Mouse (Mus musculus) spleen, embryonic (tissue): ENCODE results near the gene Rarres2.

Source experiments
- CTCF ChIA-PET: fragments of 350-600 bp; sonication (Branson Sonifier 250); formaldehyde crosslinking; loops from one replicate; lab custom pipeline; 2022; lab: Charles Lee

Gene Rarres2

DNA sequence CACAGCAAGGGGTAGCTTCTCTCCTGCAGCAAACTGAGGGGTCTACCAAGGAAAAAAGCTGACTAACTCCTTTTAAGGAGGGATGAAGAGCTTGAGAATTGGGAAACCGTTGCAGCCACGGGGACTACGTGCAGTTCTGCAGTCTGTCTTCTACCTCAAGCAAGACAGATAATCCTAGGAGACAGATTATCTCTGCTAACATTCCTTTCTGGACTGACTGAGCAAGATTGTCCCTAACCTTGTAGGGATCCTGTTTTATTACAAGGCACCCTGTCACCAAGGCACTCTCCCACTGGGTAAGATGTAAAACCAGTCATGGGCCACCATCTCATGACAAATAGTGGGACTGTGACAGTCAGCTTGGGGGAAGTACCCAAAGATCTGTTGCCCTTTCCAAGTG, 8.7 kb upstream of the Rarres2 start:
- CTCF ChIA-PET, result interaction anchor here (0.7 kb wide), 1 partner anchor 34 kb away, joined by 3 read pairs; no protein-coding TSS in a partner anchor

DNA sequence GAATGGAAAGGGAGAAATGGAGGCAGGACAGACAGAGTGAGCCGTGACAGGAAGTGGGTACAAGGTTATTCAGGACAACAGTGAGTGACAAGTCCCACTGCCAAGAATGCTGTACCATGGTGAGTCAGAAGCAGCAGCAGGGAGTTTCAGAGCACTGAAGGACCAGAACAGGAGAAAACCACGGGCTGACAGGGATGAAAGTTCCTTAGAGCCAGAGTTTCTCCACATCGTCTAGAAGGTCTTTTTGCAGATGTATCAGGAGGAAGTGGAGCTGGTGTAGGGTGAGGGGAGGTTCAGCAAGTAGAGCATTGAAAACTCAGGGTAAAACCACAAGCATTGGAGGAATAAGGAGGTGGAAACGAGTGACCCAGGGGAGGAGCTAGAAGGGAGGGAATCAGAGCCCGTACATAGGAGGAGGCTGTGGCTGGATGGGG, 6.6 kb upstream of the Rarres2 start:
- CTCF ChIA-PET, result no interaction called here

DNA sequence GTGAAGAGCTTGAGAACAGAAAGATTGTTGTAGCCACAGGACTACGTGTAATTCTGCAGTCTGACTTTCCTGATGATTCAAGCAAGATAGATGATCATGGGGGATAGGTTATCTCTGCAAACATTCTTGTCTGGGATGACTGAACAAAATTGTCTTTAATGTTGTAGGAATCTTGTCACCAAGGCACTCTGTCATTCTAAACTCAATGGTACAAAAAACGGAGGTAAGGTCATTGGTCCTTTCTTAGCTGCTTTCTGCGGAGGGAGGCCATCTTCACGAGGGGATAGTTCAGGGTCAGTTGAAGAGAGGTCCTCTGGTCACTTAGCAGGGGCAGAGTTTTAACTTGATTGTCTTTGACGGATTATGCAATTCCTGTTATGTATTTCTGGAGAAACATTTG, 6.1 kb upstream of the Rarres2 start:
- CTCF ChIA-PET, result no interaction called here

DNA sequence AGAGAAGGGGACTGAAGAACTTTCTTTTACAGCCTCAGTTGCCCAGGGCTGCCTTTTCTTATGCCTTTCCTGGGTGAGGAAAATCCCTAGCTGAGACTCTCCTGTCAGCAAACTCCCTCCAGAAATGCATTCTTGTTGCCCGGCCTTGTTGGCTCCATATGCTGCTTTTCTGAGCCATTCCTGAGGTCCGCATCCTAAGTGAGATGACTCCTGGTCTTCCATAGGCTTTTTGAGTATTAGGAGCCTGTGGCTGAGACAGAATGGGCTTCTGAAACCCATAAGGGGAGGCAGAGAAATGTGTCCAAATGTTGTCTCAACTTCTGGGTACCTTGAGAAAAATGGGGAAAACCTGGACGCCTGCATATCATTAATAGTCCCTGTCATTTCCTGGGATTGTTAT, 1.4 kb upstream of the Rarres2 start:
- CTCF ChIA-PET, result no interaction called here

DNA sequence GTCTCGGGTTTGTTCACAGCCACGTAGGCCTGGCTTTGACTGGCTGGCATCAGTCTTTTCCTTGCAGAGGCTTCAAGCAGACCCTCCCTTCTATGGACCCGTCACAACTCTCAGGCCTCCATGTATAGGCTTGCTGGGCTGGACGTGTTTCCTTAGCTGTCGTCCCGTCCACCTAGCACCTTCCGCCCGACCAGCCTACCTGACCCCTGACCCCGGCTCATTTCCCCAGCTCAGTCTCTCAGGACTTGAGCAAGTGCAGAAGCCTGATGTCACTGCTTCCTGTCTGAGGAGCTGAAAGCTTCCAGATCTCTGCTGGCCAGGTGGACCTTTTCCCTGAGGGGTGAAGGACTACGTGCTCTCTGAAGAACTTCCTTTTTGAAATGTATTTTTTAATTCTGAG, 691 bp upstream of the Rarres2 start:
- CTCF ChIA-PET, result no interaction called here

DNA sequence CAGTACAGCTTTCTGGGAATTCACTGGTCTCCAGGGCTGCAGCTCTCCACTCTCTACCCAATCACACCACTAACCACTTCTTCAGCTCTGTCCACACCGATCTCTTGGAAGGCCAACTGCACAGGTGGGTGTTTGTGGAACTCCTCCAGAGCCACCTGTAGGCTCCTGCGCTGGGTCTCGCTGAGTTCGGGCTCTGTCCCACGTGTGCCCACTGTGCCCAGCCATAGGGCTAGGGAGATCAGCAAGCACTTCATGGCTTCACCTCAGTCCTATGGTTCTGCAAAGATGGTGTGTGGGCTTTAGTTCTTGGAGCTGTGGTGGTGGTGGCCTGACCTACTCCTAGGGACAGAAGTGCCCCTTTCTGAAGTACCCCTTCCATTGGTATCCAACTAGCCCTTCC, 575 bp downstream of the Rarres2 start:
- CTCF ChIA-PET, result no interaction called here

DNA sequence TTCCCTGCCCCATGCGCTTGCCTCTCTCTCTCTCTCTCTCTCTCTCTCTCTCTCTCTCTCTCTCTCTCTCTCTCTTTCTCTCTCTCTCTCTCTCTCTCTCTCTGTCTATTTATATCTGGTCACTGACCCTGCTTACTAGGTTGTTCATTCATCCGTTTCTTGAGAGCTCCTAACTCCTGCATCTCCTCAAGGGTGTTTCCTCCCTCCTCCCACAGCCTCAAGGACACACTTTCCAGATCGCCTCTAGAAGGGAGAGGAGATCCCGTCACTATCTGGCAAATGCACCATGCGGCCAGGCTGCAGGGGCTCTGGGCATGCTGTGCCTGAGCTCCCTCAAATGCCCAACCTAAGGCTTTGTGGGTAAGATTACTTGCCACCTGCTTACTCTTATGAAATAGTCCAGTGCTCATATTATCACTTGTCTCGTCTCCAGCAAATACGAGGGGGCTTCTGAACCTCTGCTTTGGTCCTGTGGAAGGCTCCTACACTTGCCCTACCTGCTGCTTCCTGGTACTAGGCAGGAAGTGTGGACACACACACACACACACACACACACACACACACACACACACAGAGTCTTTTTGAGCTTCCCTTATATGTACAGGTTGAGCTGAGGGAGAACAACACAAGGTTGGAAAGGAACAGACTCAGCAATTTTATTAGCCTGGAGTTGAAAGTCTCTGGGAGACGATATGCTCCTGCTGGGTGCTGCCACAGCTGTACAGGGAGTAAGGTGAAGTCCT, 3.4 kb downstream of the Rarres2 start:
- CTCF ChIA-PET, result interaction anchor here (0.7 kb wide), 2 partner anchors 347 to 448 kb away, joined by 4 to 6 read pairs; no protein-coding TSS in a partner anchor

DNA sequence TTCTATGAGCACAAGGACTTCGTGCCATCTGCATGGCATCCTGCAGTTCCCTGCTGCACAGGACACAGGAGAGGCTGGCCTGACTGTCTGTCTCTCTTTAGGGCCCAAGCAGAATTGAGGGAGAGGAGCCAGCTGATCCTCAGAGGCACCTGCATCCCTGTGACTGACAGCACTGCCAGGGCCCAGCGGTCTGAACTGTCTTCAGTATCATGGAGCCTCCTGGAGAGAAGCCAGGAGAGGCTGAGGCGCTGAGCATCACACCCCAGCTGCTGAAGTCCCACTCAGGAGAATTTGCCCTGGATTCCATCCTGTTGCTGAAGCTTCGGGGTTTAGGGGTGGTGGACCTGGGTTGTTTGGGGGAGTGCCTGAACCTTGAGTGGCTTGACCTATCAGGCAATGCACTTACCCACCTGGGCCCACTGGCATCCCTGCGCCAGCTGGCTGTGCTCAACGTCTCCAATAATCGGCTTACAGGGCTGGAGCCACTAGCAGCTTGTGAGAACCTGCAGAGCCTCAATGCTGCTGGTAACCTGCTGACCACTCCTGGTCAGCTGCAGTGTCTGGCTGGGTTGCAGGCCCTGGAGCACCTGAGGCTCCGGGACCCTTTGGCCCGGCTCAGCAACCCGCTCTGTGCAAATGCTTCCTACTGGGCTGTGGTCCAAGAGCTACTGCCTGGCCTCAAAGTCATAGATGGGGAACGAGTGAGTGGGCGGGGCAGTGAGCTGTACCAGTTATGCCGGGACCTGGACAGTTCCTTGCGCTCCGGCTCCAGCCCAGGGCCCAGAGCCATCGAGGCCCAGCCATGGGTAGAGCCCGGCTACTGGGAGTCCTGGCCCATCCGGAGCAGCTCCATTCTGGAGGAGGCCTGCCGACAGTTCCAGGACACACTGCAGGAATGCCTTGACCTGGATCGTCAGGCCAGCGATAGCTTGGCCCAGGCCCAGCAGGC, 4.3 kb downstream of the Rarres2 start:
- CTCF ChIA-PET, result no interaction called here

DNA sequence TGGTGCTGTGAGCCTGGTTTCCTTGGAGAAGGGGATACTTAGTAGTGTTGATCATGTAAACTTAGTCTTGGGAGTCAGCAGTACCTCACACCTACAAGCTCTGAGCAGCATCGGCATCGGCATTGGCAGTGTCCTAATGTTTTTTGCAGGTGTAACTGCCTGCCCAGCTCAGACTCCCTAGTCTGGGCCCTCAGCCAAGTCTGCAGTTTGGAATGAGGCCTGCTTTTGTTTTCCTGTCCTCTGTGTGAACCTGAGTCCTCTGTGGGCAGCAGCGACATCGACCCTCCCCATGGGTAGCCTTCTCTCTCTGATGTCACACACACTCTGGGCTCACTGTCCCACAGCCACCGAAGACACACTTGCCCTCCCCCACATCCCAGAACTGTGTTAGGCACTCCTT, 6.3 kb downstream of the Rarres2 start:
- CTCF ChIA-PET, result no interaction called here

DNA sequence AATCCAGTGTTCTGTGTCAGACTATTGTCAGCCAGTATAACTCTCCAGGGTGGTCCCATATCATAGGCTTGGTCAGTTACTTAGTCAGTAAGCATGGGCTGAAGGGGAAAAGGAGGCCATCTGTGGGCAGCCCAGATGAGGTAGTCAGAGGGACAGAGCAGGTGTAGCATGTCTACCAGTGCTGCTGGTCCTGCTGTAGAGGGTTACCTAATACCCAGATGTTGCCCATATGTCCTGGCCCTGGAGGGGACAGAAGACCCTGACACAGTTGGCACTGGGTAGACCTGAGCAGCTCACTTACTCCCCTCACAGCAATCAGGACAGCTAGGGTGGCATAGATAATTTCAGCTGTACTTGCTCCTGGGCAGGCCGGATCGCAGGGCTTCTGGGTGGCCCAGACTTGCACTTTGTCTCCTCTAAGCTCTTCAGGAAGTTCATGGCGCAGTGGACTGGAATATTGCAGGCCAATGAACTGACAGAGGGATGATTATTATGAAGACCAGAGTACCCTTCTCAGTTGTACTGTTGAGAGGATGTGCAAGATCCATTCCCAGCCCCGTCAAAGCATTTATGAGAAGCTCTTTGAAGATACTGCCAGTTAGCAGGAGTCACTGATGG, 6.8 kb downstream of the Rarres2 start:
- CTCF ChIA-PET, result interaction anchor here (0.5 to 0.6 kb wide), 2 partner anchors 79 to 274 kb away, joined by 3 to 12 read pairs; no protein-coding TSS in a partner anchor

DNA sequence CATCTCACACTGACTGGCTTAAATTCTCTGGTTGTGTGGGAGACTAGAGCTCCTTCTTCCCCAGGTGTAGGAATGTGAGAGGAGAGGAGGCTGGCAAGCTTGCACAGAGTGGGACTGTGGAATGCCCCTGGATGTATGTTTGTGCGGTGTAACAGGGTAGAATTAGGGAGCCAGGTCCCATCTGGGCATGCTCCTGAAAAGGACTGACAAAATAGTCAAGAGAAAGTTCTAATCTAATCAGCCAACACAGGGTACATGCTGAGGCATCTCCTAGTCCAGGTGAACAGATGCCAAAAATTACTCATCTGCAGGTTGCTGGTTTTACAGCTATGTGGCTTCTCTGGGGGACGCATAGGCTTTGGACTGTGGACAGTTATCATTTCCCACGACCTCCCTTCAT, 16.6 kb downstream of the Rarres2 start:
- CTCF ChIA-PET, result no interaction called here

DNA sequence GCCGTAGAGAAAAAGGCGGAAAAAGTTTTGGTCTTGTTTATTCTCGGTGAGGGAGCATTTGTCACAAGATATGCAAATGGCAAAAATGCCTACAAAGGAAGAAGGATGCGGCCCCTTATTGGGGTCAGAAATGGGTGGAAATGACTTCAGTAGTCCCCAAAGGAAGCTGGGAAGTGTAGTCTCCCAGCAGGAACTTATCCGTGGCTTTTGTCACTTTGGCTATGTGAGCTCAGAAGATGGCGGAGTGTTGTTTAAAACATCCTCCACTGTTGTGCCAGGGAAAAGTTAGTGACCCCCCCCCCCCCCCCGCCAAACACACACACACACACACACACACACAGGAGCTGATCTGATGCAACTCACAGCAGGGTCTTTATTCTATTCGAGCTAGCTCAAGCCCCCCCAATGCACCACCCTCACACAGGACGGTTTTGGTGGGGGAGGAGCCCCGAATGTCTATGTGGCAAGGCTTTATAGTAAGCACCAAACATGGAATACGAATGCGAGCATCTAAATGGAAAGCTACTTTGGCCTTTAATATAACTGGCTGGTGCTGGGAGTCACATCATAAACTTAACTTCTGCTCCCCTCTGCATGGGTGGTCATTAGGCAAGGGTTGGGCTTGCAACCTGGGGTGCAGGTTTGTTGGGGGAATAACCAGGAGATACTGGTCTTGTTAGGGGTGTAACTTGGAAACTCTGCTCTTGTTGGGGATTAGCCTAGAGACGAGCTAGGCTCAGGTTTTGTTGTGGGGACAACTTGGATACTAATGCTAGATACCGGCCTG, 17.3 kb downstream of the Rarres2 start:
- CTCF ChIA-PET, result interaction anchor here (0.9 kb wide), 1 partner anchor 27 kb away, joined by 5 read pairs; no protein-coding TSS in a partner anchor

DNA sequence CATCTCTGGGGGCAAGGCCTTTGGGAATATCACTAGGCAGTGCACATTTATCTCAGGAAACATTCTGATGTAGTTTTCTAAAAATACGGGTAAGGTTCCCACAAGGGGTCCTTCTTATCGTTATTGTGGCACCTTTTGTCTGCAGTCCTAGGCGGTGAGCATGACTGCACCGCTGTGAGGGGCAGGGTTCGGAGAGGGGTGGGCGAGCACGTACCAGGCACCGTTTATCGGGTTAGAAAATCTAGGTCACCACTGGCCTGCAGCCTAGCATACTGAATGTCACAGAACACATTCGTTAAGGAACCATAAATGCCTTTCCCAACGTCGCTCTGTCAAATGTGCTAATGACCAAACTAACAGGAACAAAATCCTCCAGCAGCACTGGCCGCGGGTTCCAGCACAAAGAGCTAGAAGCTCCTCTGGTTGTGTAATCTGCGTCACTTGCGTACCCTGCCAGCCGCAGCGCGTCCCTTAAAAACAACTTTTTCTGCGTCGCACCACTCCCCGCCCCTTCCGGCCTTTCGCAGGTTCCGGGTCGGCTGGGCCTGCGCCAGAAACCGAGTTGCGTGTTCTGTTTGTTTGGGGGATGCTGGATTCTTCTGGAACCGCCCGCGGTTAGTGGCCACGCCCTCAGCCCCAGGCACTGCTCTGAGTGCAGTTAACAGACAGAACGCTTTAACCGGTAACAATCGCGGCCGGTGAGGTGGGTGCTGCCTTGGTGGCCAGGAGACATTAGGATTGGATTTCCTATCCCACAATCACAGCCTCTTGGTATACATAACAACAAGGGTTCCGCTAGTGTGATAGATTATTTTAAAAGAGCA, 18.1 kb downstream of the Rarres2 start, which contains the start of gene Lrrc61:
Lrrc61 (plus strand) TSS at position 517 of the 824 bp plus-strand sequence.
- CTCF ChIA-PET, result interaction anchor here (0.9 kb wide), 1 partner anchor 27 kb away, joined by 5 read pairs; no protein-coding TSS in a partner anchor

DNA sequence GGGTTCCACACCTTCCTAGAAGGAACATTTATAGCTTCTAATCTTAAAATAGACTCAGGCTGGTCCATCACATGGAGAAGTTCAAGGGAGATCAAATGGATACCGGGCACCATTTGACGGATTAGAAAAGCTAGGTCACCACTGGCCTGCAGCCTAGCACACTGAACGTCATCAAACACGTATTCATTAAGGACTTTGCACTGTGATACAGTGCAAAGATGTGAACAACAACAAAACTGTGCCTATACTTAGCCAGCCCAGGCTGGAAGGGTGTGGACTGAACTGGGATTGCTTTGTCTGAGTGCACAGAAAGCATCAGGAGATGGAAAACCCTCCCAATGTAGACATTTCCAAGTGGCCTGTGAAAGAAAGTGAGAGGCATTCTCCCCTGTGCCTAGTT, 18.8 kb downstream of the Rarres2 start:
- CTCF ChIA-PET, result no interaction called here

DNA sequence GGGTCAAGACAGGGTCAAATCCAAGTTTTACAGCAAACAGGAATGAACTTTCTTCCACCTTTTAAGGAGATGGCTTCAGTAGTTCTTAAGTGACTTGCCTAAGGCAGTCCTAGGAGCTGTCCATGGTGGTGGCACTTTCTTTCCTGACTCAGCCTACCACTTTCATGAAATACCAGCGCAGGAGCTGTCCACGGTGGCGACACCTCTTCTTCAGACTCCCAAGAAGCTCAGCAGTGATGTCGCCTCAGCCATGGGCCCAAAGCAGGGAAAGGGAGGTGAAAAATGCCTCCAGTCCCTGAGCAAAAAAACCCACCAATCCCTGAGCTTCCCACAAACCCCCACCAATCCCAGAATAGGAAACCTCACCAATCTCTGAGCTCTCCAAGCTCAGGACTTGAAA, 19.7 kb downstream of the Rarres2 start:
- CTCF ChIA-PET, result no interaction called here

DNA sequence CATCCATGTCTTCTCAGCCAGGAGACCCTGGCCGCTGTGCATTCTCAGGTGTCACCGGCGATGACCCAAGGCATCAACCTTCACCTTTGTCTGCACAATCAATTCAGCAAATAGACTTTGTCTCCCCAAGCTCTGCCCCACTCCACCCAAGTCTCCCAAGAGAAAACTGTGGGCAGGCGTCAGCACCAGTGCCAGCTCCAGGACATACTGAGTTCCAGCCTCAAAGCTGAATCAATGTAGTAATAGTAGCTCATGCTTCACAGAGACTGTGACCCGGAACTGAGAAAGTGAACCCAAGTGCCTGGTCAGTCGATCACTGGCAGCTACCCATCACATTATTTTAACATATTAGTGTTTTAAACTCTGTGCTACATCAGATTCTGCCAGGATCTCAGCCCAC, 24.3 kb downstream of the Rarres2 start:
- CTCF ChIA-PET, result no interaction called here

DNA sequence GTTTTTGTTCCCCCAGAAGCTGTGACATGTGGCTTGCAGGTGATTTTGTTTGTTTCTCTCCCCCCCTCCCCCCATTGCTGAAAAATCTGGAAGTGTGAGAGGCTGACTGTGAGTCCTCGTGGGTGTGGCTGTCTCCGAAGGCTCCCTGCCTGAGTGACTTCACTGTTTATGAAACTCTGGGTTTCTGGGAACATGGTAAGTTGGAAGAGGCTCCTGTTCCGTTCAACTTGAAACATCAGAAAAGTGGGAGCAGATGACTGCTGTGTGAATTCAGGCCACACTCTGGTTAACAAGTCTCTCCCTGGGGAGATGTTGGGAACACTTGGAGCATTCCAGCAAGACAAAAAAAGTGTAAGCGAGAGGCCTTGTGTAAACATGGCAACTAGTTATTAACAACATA, 25.7 kb downstream of the Rarres2 start:
- CTCF ChIA-PET, result interaction anchor here (0.6 to 1.0 kb wide), 4 partner anchors 35 to 182 kb away, joined by 3 to 7 read pairs (median 3); no protein-coding TSS in a partner anchor

DNA sequence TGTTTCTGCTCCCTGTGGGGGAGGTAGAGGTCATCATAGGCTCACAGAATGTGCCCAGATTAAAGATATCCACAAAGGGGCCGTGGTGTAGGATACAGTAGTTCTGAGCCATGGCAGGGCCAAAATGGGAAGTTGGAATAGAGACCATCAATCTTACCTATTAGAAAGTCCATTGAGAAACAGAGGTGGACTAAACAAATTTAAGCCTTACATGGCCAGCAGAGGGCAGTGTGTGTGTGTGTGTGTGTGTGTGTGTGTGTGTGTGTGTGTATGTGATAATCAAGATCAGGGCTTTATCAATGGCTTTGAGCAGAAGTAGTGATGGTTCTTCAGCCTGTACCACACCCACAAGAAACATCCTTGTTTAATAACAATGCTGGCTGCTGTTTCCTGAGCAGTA, 26.3 kb downstream of the Rarres2 start:
- CTCF ChIA-PET, result interaction anchor here (0.6 to 0.7 kb wide), 2 partner anchors 37 to 101 kb away, joined by 3 to 7 read pairs; no protein-coding TSS in a partner anchor

DNA sequence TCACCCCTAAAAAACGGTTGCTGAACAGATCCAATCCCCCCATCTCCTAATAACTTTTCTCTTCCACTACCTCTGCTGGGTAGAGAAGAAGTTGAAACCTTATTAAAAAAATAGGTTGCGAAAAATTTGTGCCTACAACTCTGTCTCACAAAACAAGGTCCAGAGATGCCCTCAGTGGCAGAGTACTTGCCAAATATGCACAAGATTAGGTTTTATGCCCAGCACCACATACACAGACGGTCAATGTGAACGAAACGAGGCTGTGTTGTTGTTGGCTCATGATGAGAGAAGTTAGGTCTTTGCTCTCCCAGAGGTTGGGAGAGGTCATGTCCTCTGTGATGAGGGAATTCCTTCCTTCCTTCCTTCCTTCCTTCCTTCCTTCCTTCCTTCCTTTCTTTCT, 27.3 kb downstream of the Rarres2 start:
- CTCF ChIA-PET, result no interaction called here

DNA sequence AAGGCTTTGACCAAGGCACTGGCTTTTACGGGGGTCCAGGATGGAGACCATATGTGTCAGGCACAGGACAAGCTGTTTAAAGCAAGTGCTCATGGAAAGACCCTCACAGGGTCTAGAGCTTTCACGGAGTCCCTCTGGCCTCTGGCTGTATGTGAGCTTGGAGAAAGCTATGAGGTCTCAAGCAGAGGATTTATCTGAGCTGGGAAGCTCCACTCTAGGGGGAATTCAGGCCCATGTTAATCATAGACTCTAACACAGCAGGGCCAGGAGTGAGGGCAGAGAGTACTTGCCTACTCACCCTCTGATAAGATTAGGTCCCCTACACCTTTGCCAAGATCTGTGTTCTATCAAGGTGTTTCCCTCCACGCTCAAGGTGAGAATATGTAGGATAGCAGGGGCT, 30.0 kb downstream of the Rarres2 start:
- CTCF ChIA-PET, result no interaction called here
